Mouse (Mus musculus): Measurements from ENCODE around the gene Rho.

Gene Rho

GRCm38 (mm10) chr6:115915601-115916445 is 15.7 kb upstream of the Rho start:
- no peak for DNase-seq (ENCODE audit: low spot score)

- DNase-seq (ENCODE audit: low spot score) = no peak
These were observed 14.9 kb upstream of the Rho start for GRCm38 (mm10) chr6:115916611-115917010.

GRCm38 (mm10) chr6:115918615-115919014 is 12.9 kb upstream of the Rho start:
- no peak for DNase-seq (ENCODE audit: low spot score)

GRCm38 (mm10) chr6:115919876-115920275 is 11.7 kb upstream of the Rho start:
- no peak for DNase-seq (ENCODE audit: low spot score)

GRCm38 (mm10) chr6:115924829-115925228 is 6.7 kb upstream of the Rho start:
- DNase-seq (ENCODE audit: low spot score) = no peak

GRCm38 (mm10) chr6:115926416-115926815 is 5.1 kb upstream of the Rho start:
- no peak for DNase-seq (ENCODE audit: low spot score)

GRCm38 (mm10) chr6:115927292-115928242 is 4.0 kb upstream of the Rho start:
- no peak for DNase-seq (ENCODE audit: low spot score)

GRCm38 (mm10) chr6:115930018-115930417 is 1.5 kb upstream of the Rho start:
- no peak for DNase-seq (ENCODE audit: low spot score)

GRCm38 (mm10) chr6:115932391-115932790 is 843 bp downstream of the Rho start:
- no peak for DNase-seq (ENCODE audit: low spot score)

- no peak for DNase-seq (ENCODE audit: low spot score)
These were observed 4.0 kb downstream of the Rho start for GRCm38 (mm10) chr6:115935544-115935943.

GRCm38 (mm10) chr6:115938011-115938410 is 6.5 kb downstream of the Rho start:
- no peak for DNase-seq (ENCODE audit: low spot score)

- DNase-seq (ENCODE audit: low spot score) = no peak
These were observed 7.2 kb downstream of the Rho start for GRCm38 (mm10) chr6:115938798-115939197.

- no peak for DNase-seq (ENCODE audit: low spot score)
These were observed 9.1 kb downstream of the Rho start for GRCm38 (mm10) chr6:115940603-115941002.

GRCm38 (mm10) chr6:115941128-115941527 is 9.6 kb downstream of the Rho start:
- no peak for DNase-seq (ENCODE audit: low spot score)

GRCm38 (mm10) chr6:115943498-115944427 is 12.2 kb downstream of the Rho start:
- DNase-seq (ENCODE audit: low spot score) = no peak

GRCm38 (mm10) chr6:115944638-115945037 is 13.1 kb downstream of the Rho start, which contains the start of gene H1foo:
TSS of gene H1foo (plus strand) at chr6:115944938.
- DNase-seq (ENCODE audit: low spot score) = no peak

GRCm38 (mm10) chr6:115945633-115946032 is 14.1 kb downstream of the Rho start:
- DNase-seq (ENCODE audit: low spot score) = no peak

- no peak for DNase-seq (ENCODE audit: low spot score)
These were observed 14.8 kb downstream of the Rho start for GRCm38 (mm10) chr6:115946389-115946788.

- DNase-seq (ENCODE audit: low spot score) = no peak
These were observed 23.0 kb downstream of the Rho start for GRCm38 (mm10) chr6:115954506-115955074.

GRCm38 (mm10) chr6:115955169-115955568 is 23.6 kb downstream of the Rho start:
- no peak for DNase-seq (ENCODE audit: low spot score)

GRCm38 (mm10) chr6:115955664-115956063 is 24.1 kb downstream of the Rho start:
- DNase-seq (ENCODE audit: low spot score) = no peak

All from c-Kit-positive CD71-positive TER-119-positive erythroid progenitor cells, embryonic 14.5 days (primary cell).